Mouse (Mus musculus): ENCODE data around the gene Il20rb. TPM values are rescaled to one million over a fixed set of nuclear protein-coding genes. Genes with fewer than 3 reads are reported as not detected.

Gene Il20rb
- polyA plus RNA-seq, 1 experiment from 2014 or later, result 3.7 TPM

DNA sequence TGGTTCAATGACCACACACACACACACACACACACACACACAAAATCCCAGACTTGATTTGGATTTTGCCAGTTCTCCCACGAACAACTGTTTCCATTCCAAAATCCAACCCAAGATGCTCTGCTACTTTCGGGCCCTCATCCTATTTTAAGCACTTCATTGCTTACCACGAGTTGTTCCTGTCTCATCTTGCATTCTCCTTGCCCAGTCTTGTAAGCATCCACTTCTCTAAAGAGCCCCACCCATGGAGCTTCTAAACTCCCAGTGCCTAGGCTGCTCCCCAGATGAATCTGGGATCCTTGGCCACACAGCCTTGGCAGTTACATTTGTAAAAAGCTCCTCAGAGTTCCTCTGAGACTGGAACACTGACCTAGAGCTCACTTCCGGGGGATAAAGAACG, 3.3 kb downstream of the Il20rb start:
- Histone ChIP-seq H3K27me3 (replicated peaks; ENCODE audit: control insufficient read depth, insufficient read depth, low read length) (no peaks in the 10 kb centered on the region), H3K36me3 (ENCODE audit: control insufficient read depth, insufficient read depth, low read length) (no peaks in the 10 kb centered on the region), H3K4me2 (ENCODE audit: low read depth, low read length) (no peak overlapping the region), H3K4me3 (ENCODE audit: low read depth, low read length) (no peak overlapping the region), H3K27ac (replicated peaks; ENCODE audit: low read depth, low read length) (no peak overlapping the region), H3K9me3 (ENCODE audit: control insufficient read depth, low read length) (no peaks in the 10 kb centered on the region), H3K9ac (ENCODE audit: low read depth, low read length) (no peak overlapping the region), H3K4me1 (ENCODE audit: control insufficient read depth, insufficient read depth, low read length) (peaks cover 5% of the 10 kb centered on the region)
- ATAC-seq (ENCODE audit: low read depth) (no peak), DNase-seq (ENCODE audit: low spot score) (no peak)
- 77% methylated on average over 5 of the region's 5 CpGs for WGBS

DNA sequence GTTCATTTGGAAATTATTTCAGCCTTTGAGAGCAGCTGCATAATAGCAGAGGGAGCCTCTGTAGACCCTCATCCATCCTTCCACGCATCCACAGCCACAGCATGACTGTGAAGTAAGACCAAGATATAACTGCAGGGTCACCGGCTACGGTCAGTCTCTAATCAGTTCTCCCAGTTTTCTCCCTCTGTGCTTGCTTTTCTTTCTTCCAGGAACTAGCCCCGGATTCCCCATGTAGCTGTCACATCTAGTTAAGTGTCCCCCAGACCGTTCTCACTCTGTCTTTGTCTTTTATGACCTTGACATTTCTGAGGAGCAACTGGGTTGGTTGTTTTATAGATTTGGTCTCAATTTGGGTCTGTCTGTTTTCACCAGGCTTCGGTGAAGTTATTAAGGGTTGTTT, 5.0 kb downstream of the Il20rb start:
- no peak overlapping the region for H3K9ac ChIP-seq (ENCODE audit: low read depth, low read length)
- no peaks in the 10 kb centered on the region for H3K27me3 ChIP-seq (replicated peaks; ENCODE audit: control insufficient read depth, insufficient read depth, low read length)
- DNase-seq (ENCODE audit: low spot score) (no peak), ATAC-seq (ENCODE audit: low read depth) (no peak)
- peaks cover 9% of the 10 kb centered on the region; the same call in 1 of the 2 replicates for H3K9me3 ChIP-seq (ENCODE audit: control insufficient read depth, low read length)
- H3K36me3 ChIP-seq (ENCODE audit: control insufficient read depth, insufficient read depth, low read length), result no peaks in the 10 kb centered on the region
- H3K4me1 ChIP-seq (ENCODE audit: control insufficient read depth, insufficient read depth, low read length), result no peaks in the 10 kb centered on the region; the same call in 1 of the 2 replicates
- no peak overlapping the region for H3K4me2 ChIP-seq (ENCODE audit: low read depth, low read length)
- H3K4me3 ChIP-seq (ENCODE audit: low read depth, low read length), result no peak overlapping the region
- H3K27ac ChIP-seq (replicated peaks; ENCODE audit: low read depth, low read length), result no peak overlapping the region
- WGBS, result 86% methylated on average over 6 of the region's 6 CpGs

DNA sequence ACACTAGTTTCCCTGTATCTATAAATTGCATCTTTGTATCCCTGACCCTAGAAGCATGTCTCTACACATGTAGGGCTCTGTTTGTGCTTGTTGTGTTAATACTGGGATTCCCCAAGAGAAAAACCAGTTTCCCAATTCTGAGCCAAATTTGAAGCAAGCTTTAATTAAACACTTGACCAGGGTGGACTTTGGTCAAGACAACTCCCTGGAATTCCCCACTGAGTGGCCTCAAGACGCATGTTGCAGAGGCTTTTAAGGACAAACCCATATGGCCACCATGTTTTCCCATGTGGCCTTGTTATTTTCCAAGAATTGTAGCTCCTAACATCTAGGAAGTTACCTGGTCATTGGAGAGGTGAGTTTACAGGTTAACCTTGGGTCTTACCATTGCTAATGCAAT, 12.5 kb downstream of the Il20rb start:
- H3K4me3 ChIP-seq (ENCODE audit: low read depth, low read length), result no peak overlapping the region
- ATAC-seq (ENCODE audit: low read depth) (no peak), DNase-seq (ENCODE audit: low spot score) (no peak)
- peaks cover 11% of the 10 kb centered on the region; the same call in 1 of the 2 replicates for H3K9me3 ChIP-seq (ENCODE audit: control insufficient read depth, low read length)
- no peak overlapping the region for H3K9ac ChIP-seq (ENCODE audit: low read depth, low read length)
- no peak overlapping the region for H3K4me2 ChIP-seq (ENCODE audit: low read depth, low read length)
- H3K27ac ChIP-seq (replicated peaks; ENCODE audit: low read depth, low read length), result no peak overlapping the region
- no peaks in the 10 kb centered on the region for H3K36me3 ChIP-seq (ENCODE audit: control insufficient read depth, insufficient read depth, low read length)
- 0 out of 2 replicates have a peak, but pooled peaks cover 4% of the 10 kb centered on the region for H3K4me1 ChIP-seq (ENCODE audit: control insufficient read depth, insufficient read depth, low read length)
- no peaks in the 10 kb centered on the region for H3K27me3 ChIP-seq (replicated peaks; ENCODE audit: control insufficient read depth, insufficient read depth, low read length)
- WGBS, result 84% methylated on average over 1 of the region's 1 CpGs

DNA sequence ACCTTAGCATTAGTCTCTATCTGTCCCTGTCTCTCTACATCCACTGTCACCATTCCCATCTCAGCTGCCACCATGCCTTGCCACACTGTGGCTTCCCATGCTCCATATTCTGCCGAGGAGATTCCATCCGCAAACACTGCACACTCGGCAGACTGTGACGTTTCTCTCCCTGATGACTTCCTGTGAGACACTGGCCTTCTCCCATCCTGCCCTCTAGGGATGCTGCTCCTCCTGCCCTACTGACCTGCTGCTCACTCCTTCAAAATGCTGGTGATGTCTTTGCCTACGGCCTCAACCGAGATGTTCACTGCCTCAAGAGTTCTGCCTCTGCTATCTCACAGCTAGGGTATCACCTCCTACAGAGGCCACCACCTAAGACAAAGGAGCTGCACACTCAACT, 13.2 kb downstream of the Il20rb start:
- Histone ChIP-seq H3K36me3 (ENCODE audit: control insufficient read depth, insufficient read depth, low read length) (no peaks in the 10 kb centered on the region), H3K9ac (ENCODE audit: low read depth, low read length) (no peak overlapping the region), H3K4me3 (ENCODE audit: low read depth, low read length) (no peak overlapping the region), H3K27ac (replicated peaks; ENCODE audit: low read depth, low read length) (no peak overlapping the region), H3K27me3 (replicated peaks; ENCODE audit: control insufficient read depth, insufficient read depth, low read length) (no peaks in the 10 kb centered on the region), H3K9me3 (ENCODE audit: control insufficient read depth, low read length) (peaks cover 11% of the 10 kb centered on the region; the same call in 1 of the 2 replicates), H3K4me1 (ENCODE audit: control insufficient read depth, insufficient read depth, low read length) (0 out of 2 replicates have a peak, but pooled peaks cover 4% of the 10 kb centered on the region), H3K4me2 (ENCODE audit: low read depth, low read length) (no peak overlapping the region)
- ATAC-seq (ENCODE audit: low read depth) (no peak), DNase-seq (ENCODE audit: low spot score) (no peak)
- 74% methylated on average over 6 of the region's 6 CpGs for WGBS

DNA sequence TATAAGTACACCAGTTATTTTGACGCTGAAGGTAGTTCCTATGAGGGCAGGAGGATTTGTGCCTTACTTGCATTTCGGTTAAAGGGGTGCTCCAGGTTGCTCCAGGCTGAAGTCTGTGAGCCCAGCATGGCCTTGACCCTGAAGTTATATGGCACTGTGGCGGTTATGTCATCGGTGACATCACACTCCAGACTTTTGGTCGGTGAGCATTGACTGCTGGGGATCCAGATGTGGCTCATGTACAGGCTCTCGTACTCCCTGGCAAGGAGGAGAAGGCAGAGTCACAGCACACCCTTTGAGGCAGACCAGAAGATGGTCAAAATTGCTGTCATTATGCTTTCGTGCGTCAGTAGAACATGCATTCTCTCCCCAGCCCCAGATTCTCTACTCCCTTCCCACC, 13.7 kb downstream of the Il20rb start:
- Histone ChIP-seq H3K9ac (ENCODE audit: low read depth, low read length) (no peak overlapping the region), H3K4me3 (ENCODE audit: low read depth, low read length) (no peak overlapping the region), H3K27ac (replicated peaks; ENCODE audit: low read depth, low read length) (no peak overlapping the region), H3K27me3 (replicated peaks; ENCODE audit: control insufficient read depth, insufficient read depth, low read length) (no peaks in the 10 kb centered on the region), H3K9me3 (ENCODE audit: control insufficient read depth, low read length) (peaks cover 11% of the 10 kb centered on the region; the same call in 1 of the 2 replicates), H3K4me2 (ENCODE audit: low read depth, low read length) (no peak overlapping the region), H3K4me1 (ENCODE audit: control insufficient read depth, insufficient read depth, low read length) (0 out of 2 replicates have a peak, but pooled peaks cover 4% of the 10 kb centered on the region), H3K36me3 (ENCODE audit: control insufficient read depth, insufficient read depth, low read length) (no peaks in the 10 kb centered on the region)
- WGBS, result 86% methylated on average over 8 of the region's 8 CpGs
- ATAC-seq (ENCODE audit: low read depth) (no peak), DNase-seq (ENCODE audit: low spot score) (no peak)

DNA sequence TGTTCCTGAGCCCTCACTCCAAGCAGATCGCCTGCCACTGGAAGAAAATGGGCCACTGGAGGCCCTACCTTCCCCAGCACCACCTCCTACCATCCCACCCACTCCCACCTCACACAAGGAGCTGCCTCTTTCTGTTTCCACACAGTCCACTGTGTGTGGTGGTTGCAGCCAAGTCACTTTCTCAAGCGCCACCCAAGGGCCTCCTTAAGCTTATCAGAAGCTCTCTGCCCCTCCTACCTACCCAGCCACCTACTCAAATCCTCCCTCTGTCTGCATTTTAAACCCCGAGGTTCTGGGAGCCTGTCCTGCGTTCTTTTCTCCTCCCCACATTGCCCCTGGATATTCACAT, 15.0 kb downstream of the Il20rb start:
- Histone ChIP-seq H3K4me1 (ENCODE audit: control insufficient read depth, insufficient read depth, low read length) (0 out of 2 replicates have a peak, but pooled peaks cover 4% of the 10 kb centered on the region), H3K36me3 (ENCODE audit: control insufficient read depth, insufficient read depth, low read length) (no peaks in the 10 kb centered on the region), H3K4me2 (ENCODE audit: low read depth, low read length) (no peak overlapping the region), H3K9ac (ENCODE audit: low read depth, low read length) (no peak overlapping the region), H3K9me3 (ENCODE audit: control insufficient read depth, low read length) (peaks cover 2% of the 10 kb centered on the region; the same call in 1 of the 2 replicates), H3K4me3 (ENCODE audit: low read depth, low read length) (no peak overlapping the region), H3K27ac (replicated peaks; ENCODE audit: low read depth, low read length) (no peak overlapping the region), H3K27me3 (replicated peaks; ENCODE audit: control insufficient read depth, insufficient read depth, low read length) (no peaks in the 10 kb centered on the region)
- no peak for ATAC-seq (ENCODE audit: low read depth)
- 69% methylated on average over 4 of the region's 4 CpGs for WGBS
- no peak for DNase-seq (ENCODE audit: low spot score)

DNA sequence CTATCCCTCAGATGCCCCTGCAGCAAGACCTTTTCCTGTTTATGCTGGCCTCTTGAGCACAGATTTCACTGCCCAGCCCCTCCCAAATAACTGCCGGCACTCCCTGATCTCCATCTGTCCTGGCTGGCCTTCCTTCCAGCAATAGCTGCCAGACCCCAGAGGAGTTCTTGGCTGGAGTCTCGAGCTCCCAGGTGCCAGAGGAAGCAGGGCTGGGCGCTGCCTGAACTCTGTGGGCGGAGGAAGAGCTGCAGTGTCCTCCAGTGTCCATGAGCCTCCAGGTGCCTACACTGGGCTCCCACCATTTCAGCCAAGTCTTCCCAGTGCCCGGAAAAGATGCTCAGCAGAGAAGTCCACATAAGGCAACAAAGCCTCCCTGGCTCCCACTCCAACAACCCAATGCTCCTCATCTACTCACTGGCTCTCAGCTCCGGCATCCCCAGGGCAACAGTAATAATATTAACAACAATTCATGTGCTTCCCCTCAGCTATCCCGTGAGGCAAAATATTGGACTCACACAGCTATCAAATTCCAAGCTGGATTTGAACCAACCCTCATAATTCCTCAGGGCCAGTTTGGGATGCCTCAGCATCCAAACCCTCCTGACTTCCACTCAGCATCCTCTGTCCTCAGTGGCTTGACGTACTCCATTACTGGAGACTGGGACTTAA, 15.5 kb downstream of the Il20rb start:
- 0 out of 2 replicates have a peak, but pooled peaks have one; percentile 47 for ATAC-seq (ENCODE audit: low read depth)
- Histone ChIP-seq H3K4me3 (ENCODE audit: low read depth, low read length) (no peak overlapping the region), H3K9ac (ENCODE audit: low read depth, low read length) (no peak overlapping the region), H3K4me1 (ENCODE audit: control insufficient read depth, insufficient read depth, low read length) (0 out of 2 replicates have a peak, but pooled peaks cover 4% of the 10 kb centered on the region), H3K27ac (replicated peaks; ENCODE audit: low read depth, low read length) (no peak overlapping the region), H3K9me3 (ENCODE audit: control insufficient read depth, low read length) (no peaks in the 10 kb centered on the region), H3K4me2 (ENCODE audit: low read depth, low read length) (no peak overlapping the region), H3K27me3 (replicated peaks; ENCODE audit: control insufficient read depth, insufficient read depth, low read length) (no peaks in the 10 kb centered on the region), H3K36me3 (ENCODE audit: control insufficient read depth, insufficient read depth, low read length) (no peaks in the 10 kb centered on the region)
- 35% methylated on average over 7 of the region's 8 CpGs for WGBS
- DNase-seq (ENCODE audit: low spot score), result peak; percentile 48

DNA sequence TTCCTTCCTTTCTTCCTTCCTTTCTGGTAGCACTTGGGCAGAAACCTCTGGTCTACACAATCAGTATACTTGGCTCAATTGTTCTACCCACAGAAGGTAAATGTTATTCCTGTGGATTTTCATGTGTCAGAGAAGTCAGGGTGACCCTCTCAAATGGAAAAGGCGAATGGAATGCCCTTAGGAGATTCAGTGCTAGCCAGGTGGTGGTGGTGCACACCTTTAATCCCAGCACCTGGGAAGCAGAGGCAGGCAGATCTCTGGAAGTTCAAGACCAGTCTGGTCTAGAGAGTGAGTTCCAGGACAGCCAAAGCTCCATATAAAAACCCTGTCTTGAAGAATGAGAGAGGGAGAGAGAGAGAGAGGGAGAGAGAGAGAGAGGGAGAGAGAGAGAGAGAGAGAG, 16.4 kb downstream of the Il20rb start:
- ATAC-seq (ENCODE audit: low read depth) (no peak), DNase-seq (ENCODE audit: low spot score) (no peak)
- WGBS, result 67% methylated on average over 1 of the region's 1 CpGs
- Histone ChIP-seq H3K27me3 (replicated peaks; ENCODE audit: control insufficient read depth, insufficient read depth, low read length) (no peaks in the 10 kb centered on the region), H3K9me3 (ENCODE audit: control insufficient read depth, low read length) (no peaks in the 10 kb centered on the region), H3K4me3 (ENCODE audit: low read depth, low read length) (no peak overlapping the region), H3K4me1 (ENCODE audit: control insufficient read depth, insufficient read depth, low read length) (0 out of 2 replicates have a peak, but pooled peaks cover 4% of the 10 kb centered on the region), H3K36me3 (ENCODE audit: control insufficient read depth, insufficient read depth, low read length) (no peaks in the 10 kb centered on the region), H3K9ac (ENCODE audit: low read depth, low read length) (no peak overlapping the region), H3K27ac (replicated peaks; ENCODE audit: low read depth, low read length) (no peak overlapping the region), H3K4me2 (ENCODE audit: low read depth, low read length) (no peak overlapping the region)

DNA sequence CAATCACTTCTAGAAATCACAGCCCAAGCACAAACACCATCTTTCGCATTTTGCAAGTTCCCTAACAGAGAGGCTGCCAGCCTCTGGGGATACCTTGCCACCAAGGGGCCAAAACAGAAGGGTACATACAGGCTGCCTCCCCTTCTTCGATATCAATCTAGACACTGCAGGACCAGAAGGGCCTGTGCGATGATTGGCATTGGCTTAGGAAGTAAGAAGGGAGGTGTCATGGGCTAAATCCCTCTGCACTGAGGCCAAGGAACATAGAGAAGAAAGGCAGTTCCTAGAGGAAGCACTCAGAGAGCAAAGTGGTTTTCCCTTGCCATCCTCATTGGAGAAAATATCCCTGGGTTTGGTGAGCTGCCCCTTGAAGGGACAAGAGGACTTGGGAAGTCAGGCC, 16.9 kb downstream of the Il20rb start:
- H3K27me3 ChIP-seq (replicated peaks; ENCODE audit: control insufficient read depth, insufficient read depth, low read length), result no peaks in the 10 kb centered on the region
- no peak overlapping the region for H3K9ac ChIP-seq (ENCODE audit: low read depth, low read length)
- no peak overlapping the region for H3K4me2 ChIP-seq (ENCODE audit: low read depth, low read length)
- H3K27ac ChIP-seq (replicated peaks; ENCODE audit: low read depth, low read length), result no peak overlapping the region
- DNase-seq (ENCODE audit: low spot score) (no peak), ATAC-seq (ENCODE audit: low read depth) (no peak)
- no peaks in the 10 kb centered on the region for H3K9me3 ChIP-seq (ENCODE audit: control insufficient read depth, low read length)
- 92% methylated on average over 3 of the region's 3 CpGs for WGBS
- H3K4me1 ChIP-seq (ENCODE audit: control insufficient read depth, insufficient read depth, low read length), result 0 out of 2 replicates have a peak, but pooled peaks cover 4% of the 10 kb centered on the region
- no peaks in the 10 kb centered on the region for H3K36me3 ChIP-seq (ENCODE audit: control insufficient read depth, insufficient read depth, low read length)
- H3K4me3 ChIP-seq (ENCODE audit: low read depth, low read length), result no peak overlapping the region

Data from embryonic facial prominence, embryonic 14.5 days (tissue).